8 mouse cellular contexts compared by ENCODE assay signal in genomic region chr15:10470941-10471340, GRCm38 (mm10). TPM values are rescaled to one million over a fixed set of nuclear protein-coding genes. Genes with fewer than 3 reads are reported as not detected.
DNase-seq lines count a peak whose midpoint lies in the region; ATAC-seq and TF ChIP-seq lines count a peak whose summit lies in the region.

No protein-coding gene starts in this region.

- H3K36me3 ChIP-seq in testis, adult 2 months (ENCODE audit: control insufficient read depth, insufficient read depth, low read length): no peaks in the 10 kb centered on the region
- H3K36me3 ChIP-seq in liver, embryonic 13.5 days: peaks cover 13% of the 10 kb centered on the region

- TF ChIP-seq CTCF in testis, adult 2 months (IDR thresholded peaks at IDR 0.05; ENCODE audit: control insufficient read depth, insufficient read depth, insufficient replicate concordance, low read depth, low read length): no peak

- peak overlapping the region; percentile 99 for H3K4me2 ChIP-seq in liver, embryonic 13.5 days

- WGBS in liver, embryonic 13.5 days (ENCODE audit: insufficient replicate concordance): 28% methylated on average over 3 of the region's 3 CpGs

- H3K4me1 ChIP-seq in testis, adult 2 months (ENCODE audit: control insufficient read depth, insufficient read depth, low read length): no peaks in the 10 kb centered on the region; the same call in 1 of the 2 replicates
- peaks cover 25% of the 10 kb centered on the region for H3K4me1 ChIP-seq in liver, embryonic 13.5 days (replicated peaks)

- peak overlapping the region; percentile 89 for H3K9ac ChIP-seq in liver, embryonic 13.5 days

- peak overlapping the region; percentile 39 for H3K27ac ChIP-seq in testis, adult 2 months (ENCODE audit: control insufficient read depth, insufficient read depth, low read depth, low read length)
- H3K27ac ChIP-seq in liver, embryonic 13.5 days: peak overlapping the region; percentile 53; the same call in 1 of the 2 replicates

- no peak for TF ChIP-seq POLR2A in testis, adult 2 months (IDR thresholded peaks at IDR 0.05; ENCODE audit: control insufficient read depth, low read depth, low read length)

- DNase-seq in embryo, embryonic 11.5 days (ENCODE audit: low read depth, low spot score): peak; percentile 13
- no peak for DNase-seq in embryo, embryonic 10.5 days (ENCODE audit: low spot score)
- no peak for DNase-seq in testis, postnatal 14 days (ENCODE audit: low spot score)
- no peak for DNase-seq in liver, embryonic 13.5 days
- no peak for DNase-seq in c-Kit-positive CD71-positive TER-119-positive erythroid progenitor cells, embryonic 14.5 days (ENCODE audit: low spot score)
- no peak for DNase-seq in urinary bladder, adult 2 months (ENCODE audit: low spot score)
- DNase-seq in ovary, postnatal 14 days (ENCODE audit: low spot score): no peak

- ATAC-seq in liver, embryonic 13.5 days (ENCODE audit: low read depth): no peak

- H3K9me3 ChIP-seq in liver, embryonic 13.5 days (replicated peaks): no peaks in the 10 kb centered on the region

- H3K4me3 ChIP-seq in testis, adult 2 months (ENCODE audit: control insufficient read depth, low read depth, low read length): peak overlapping the region; percentile 89
- H3K4me3 ChIP-seq in liver, embryonic 13.5 days (replicated peaks): peak overlapping the region; percentile 90

- no peaks in the 10 kb centered on the region for H3K27me3 ChIP-seq in testis, adult 2 months (ENCODE audit: control insufficient read depth, insufficient read depth, low read length)
- H3K27me3 ChIP-seq in liver, embryonic 13.5 days: no peaks in the 10 kb centered on the region

RNA-seq across cellular contexts. Expression of gene Dnajc21, which starts 0.6 kb away (rescaled TPM):
- polyA plus RNA-seq in testis, adult 2 months (2012; rRNA removed): 12.1 and 14.0 TPM in 2 replicates
- 5.8 and 7.5 TPM in 2 replicates for polyA plus RNA-seq in liver, embryonic 13.5 days (2015; fragmentation: Nextera tagmentation; extraction: Ambion mirVana)
- 9.6 and 13.2 TPM in 2 replicates for polyA plus RNA-seq in urinary bladder, adult 2 months (2012; rRNA removed)

RNA-seq across cellular contexts. Expression of gene Brix1, which starts 14.8 kb away (rescaled TPM):
- 3.2 and 4.1 TPM in 2 replicates for polyA plus RNA-seq in testis, adult 2 months (2012; rRNA removed)
- 96.7 and 125 TPM in 2 replicates for polyA plus RNA-seq in liver, embryonic 13.5 days (2015; fragmentation: Nextera tagmentation; extraction: Ambion mirVana)
- polyA plus RNA-seq in urinary bladder, adult 2 months (2012; rRNA removed): 22.9 and 24.6 TPM in 2 replicates

RNA-seq across cellular contexts. Expression of gene Rad1, which starts 14.9 kb away (rescaled TPM):
- polyA plus RNA-seq in testis, adult 2 months (2012; rRNA removed): 9.2 and 10.6 TPM in 2 replicates
- 21.6 and 26.4 TPM in 2 replicates for polyA plus RNA-seq in liver, embryonic 13.5 days (2015; fragmentation: Nextera tagmentation; extraction: Ambion mirVana)
- polyA plus RNA-seq in urinary bladder, adult 2 months (2012; rRNA removed): 15.4 and 20.9 TPM in 2 replicates
